Mouse (Mus musculus) embryonic facial prominence, embryonic 12.5 days (tissue): ENCODE results near the gene Pou4f1. TPM values are rescaled to one million over a fixed set of nuclear protein-coding genes. Genes with fewer than 3 reads are reported as not detected.

Experiments
- ATAC-seq: fragments of 200-750 bp; cut with Nextera tagmentation; 2 replicates; pipeline ENCODE4 v1.8.0; 2017; ENCODE audit not compliant: insufficient number of reproducible peaks, insufficient read depth, low FRiP score, low TSS enrichment
- H3K27ac ChIP-seq: fragments of 300-500 bp; sonication (generic); 2 replicates; pipeline ENCODE4 v1.5.1; 2016; ENCODE audit warnings: mild to moderate bottlenecking
- H3K27me3 ChIP-seq: fragments of 300-500 bp; sonication (generic); 2 replicates; pipeline ENCODE4 v1.6.1; 2016; ENCODE audit warnings: mild to moderate bottlenecking, moderate library complexity
- H3K36me3 ChIP-seq: fragments of 300-500 bp; sonication (generic); 2 replicates; pipeline ENCODE4 v1.6.1; 2016; ENCODE audit warnings: mild to moderate bottlenecking
- H3K4me1 ChIP-seq: fragments of 300-500 bp; sonication (generic); 2 replicates; pipeline ENCODE4 v1.6.1; 2016
- H3K4me2 ChIP-seq: fragments of 300-500 bp; sonication (generic); replicated peaks from 2 replicates; pipeline ENCODE4 v1.6.1; 2016; ENCODE audit warnings: mild to moderate bottlenecking, moderate library complexity
- H3K4me3 ChIP-seq: fragments of 300-500 bp; sonication (generic); 2 replicates; pipeline ENCODE4 v1.5.1; 2016; ENCODE audit warnings: mild to moderate bottlenecking
- H3K9ac ChIP-seq: fragments of 300-500 bp; sonication (generic); 2 replicates; pipeline ENCODE4 v1.6.1; 2016; ENCODE audit warnings: mild to moderate bottlenecking, moderate library complexity
- H3K9me3 ChIP-seq: fragments of 300-500 bp; sonication (generic); 2 replicates; pipeline ENCODE4 v1.6.1; 2016; ENCODE audit warnings: mild to moderate bottlenecking, moderate library complexity
- WGBS: fragments of 180-500 bp; shearing (Covaris S2); methylation state at CpG from one replicate; pipeline ENCODE4 v1.1.7; 2016; 5-methylcytosine and 5-hydroxymethylcytosine counted together
- polyA plus RNA-seq: library from polyadenylated mRNA; unstranded; fragments of >200 nt; fragmentation: Nextera tagmentation; extraction: Ambion mirVana; gene quantifications from 2 replicates; pipeline ENCODE4 v1.2.1, GENCODE M21; 2016

Pou4f1 gene
- polyA plus RNA-seq, 1 experiment from 2014 or later: 15.9 TPM

DNA sequence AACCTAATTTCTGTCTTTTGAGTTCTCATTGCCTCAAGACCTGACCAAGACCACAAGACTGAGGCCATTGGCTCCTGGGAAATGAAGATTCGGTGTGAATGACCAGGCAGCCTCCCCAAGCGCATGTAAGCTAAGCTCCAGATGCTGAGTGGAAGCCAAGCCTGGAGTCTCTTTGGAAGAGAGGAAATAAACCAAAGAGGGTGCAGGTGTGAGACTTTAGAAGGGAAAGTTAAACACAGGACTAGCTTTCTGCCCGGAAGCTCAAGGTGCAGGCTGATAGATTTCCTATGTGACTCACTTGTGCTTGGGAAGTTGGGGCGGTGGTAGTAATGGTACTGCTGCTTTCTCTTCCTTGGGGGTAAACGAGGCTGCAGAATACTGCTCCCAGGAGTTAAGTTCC, 3.0 kb downstream of the Pou4f1 start:
- ATAC-seq: no peak
- H3K9ac ChIP-seq: no peak overlapping the region
- H3K4me2 ChIP-seq: no peak overlapping the region
- H3K4me3 ChIP-seq: no peak overlapping the region
- peaks cover 23% of the 10 kb centered on the region for H3K4me1 ChIP-seq
- H3K9me3 ChIP-seq: no peaks in the 10 kb centered on the region
- no peaks in the 10 kb centered on the region for H3K36me3 ChIP-seq
- no peak overlapping the region for H3K27ac ChIP-seq
- 5% methylated on average over 5 of the region's 5 CpGs for WGBS
- peaks cover 73% of the 10 kb centered on the region for H3K27me3 ChIP-seq

DNA sequence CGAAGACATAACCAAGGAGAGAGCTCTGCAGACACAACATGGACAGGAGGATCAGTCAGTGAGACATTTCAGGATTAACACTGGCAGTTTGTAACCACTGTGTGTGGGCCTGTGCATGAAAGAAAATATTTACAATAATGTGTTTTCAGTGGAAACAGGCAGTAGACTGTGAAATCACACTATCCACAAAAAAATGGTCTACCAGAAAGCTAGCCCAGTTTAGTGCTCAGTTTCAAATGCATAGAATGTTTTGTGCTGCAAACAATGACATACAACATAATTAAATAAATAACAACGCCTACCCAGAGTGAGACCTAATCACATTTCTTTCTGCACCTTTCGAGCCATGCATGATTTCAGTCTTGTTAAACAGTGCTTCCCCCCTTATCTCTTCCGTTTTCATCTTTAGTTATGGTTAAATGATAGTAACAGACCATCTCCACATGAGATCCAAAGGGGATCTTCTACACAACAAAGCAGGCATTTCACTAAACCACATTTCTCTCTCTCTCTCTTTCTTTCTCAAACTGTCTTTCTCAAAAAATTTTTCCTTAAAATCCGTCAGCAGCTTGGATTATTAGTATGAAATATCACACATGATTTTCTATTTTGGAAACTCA, 4.1 kb downstream of the Pou4f1 start:
- Histone ChIP-seq H3K27me3 (peaks cover 64% of the 10 kb centered on the region), H3K9me3 (no peaks in the 10 kb centered on the region), H3K4me1 (peaks cover 23% of the 10 kb centered on the region), H3K27ac (no peak overlapping the region), H3K4me2 (no peak overlapping the region), H3K4me3 (no peak overlapping the region), H3K9ac (no peak overlapping the region), H3K36me3 (no peaks in the 10 kb centered on the region)
- WGBS: 9% methylated on average over 5 of the region's 5 CpGs
- no peak for ATAC-seq

DNA sequence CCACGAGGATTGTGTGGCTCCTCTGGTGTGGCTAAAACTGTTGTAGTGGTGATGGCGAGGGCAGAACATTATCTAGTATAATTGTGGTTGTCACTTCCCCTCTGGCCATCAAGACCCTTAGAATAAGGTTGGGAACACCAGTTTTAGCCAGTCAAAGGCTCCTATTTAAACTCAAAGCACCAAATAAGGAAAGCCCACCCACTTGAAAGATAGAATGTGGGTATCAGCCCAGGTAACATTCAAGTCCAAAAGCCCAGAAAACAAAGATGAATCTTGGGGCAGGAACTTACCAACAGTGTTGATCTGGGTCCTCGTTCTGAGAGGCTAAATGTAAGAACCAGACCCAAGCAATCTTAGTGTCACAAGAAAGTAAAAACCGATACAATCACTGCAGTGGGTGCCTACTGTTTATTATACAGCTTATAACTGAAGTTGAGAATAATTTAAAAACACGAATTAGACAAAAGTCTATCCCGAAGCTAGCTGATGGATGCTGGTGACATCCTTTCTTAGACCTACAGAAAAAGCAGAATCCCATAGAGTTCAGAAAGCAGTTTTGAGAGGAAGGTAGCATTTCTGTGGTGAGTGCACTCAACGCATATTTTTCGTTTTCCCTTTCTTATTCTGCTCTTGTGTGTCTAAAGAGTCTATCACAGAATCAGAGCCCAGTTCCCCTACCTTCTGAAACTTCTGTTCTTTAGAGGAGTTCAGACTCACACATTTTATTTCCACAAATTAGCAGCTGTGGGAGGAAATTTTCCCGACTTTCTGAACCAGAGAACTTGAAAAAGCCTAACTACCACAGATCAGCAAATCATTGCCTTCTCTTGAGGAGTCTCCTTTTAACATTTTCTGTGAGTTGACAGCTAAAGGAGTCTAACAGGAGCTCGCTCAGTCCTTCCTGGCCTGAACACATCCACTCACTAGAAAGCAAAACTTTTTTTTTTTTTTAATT, 6.2 kb downstream of the Pou4f1 start:
- peaks cover 13% of the 10 kb centered on the region for H3K4me1 ChIP-seq
- H3K27ac ChIP-seq: no peak overlapping the region
- 2% methylated on average over 10 of the region's 10 CpGs for WGBS
- H3K9me3 ChIP-seq: no peaks in the 10 kb centered on the region
- H3K4me3 ChIP-seq: no peak overlapping the region
- no peak for ATAC-seq
- H3K36me3 ChIP-seq: no peaks in the 10 kb centered on the region
- peaks cover 57% of the 10 kb centered on the region for H3K27me3 ChIP-seq
- no peak overlapping the region for H3K4me2 ChIP-seq
- H3K9ac ChIP-seq: no peak overlapping the region

DNA sequence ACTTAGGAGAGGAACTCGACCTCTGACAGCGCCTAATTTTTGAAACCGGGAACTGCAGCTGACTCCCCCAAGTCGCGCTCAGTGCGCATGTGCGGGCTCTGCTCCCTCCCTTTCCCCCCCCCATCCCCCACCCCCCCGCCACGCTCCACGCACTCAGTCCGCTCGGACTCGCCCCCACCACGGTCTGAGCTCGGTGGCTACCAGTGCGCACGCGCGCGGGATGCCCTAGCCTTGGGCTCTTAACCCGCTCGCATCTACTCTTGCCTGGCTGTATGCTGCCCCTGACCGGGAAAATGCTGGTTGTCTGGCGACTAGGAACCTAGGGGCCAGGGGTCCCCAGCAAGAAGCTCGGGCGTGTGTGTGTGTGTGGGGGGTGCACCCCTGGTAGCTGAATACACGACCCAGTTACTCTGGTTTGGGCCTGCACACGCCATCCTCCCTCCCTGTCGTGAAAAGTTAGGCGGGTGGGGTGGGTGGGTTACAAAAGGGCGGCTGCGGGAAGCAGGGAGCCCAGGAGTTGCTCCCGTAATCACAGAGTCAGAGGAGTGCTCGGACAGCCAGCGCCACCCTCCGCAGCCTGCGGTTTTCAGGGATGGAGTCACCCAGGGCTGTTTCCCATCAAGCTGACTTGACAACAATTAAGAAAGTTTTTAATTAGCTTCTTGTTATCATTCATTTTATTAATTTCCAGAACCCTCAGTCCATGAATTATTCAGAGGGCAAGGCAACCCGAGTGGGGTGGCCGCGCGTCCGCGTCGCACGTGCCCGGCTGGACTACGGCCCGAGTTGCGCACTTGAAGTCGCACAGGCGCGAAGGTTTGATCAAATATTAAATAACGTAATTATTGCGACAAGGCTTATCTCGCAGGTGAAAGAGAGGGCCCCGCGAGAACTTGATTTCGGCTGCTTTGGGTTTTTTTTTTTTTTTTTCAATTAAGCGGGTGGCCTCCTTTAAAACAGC, 7.2 kb downstream of the Pou4f1 start:
- H3K27me3 ChIP-seq: peaks cover 54% of the 10 kb centered on the region

DNA sequence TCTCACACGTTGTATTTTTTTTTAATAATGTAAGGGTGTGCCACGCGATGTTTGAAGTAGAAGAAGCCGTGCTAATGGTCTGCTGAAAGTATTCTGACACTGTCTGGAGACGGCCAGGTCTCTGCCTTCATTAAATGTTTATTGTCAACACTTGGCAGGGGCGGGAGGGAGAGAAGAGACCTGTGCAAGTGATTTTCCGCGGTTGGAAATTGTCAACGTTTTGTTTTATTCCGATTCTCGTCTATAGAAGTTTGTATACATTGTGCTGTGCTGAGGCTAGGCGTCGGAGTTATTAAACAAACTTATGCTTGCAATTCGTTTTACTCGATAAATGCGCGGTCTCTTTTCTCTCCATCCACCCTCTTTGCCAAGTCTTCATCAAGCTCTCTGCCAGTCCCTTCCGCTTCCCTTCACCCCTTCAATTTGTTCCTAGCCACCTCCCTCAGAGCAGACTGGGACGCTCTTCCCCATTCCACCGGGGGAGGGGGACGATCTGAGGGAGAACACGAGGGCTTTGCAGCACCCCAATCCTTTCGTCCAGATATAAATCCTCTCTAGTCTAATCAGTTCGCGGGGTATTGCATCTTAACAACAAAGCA, 8.2 kb downstream of the Pou4f1 start:
- ATAC-seq: no peak
- 0% methylated on average over 25 of the region's 25 CpGs for WGBS
- Histone ChIP-seq H3K9me3 (no peaks in the 10 kb centered on the region), H3K4me2 (no peak overlapping the region), H3K36me3 (no peaks in the 10 kb centered on the region), H3K27me3 (peaks cover 48% of the 10 kb centered on the region), H3K27ac (no peak overlapping the region), H3K4me3 (no peak overlapping the region), H3K4me1 (peaks cover 8% of the 10 kb centered on the region), H3K9ac (no peak overlapping the region)

More for the DNA sequence above, 7.2 kb downstream of the Pou4f1 start:
- under 1% methylated on average over 58 of the region's 59 CpGs for WGBS
- ATAC-seq: peak; percentile 83
- Histone ChIP-seq H3K4me1 (peaks cover 10% of the 10 kb centered on the region), H3K4me2 (peak overlapping the region; percentile 48), H3K9ac (no peak overlapping the region), H3K4me3 (peak overlapping the region; percentile 28), H3K36me3 (no peaks in the 10 kb centered on the region), H3K27ac (no peak overlapping the region), H3K9me3 (no peaks in the 10 kb centered on the region)

DNA sequence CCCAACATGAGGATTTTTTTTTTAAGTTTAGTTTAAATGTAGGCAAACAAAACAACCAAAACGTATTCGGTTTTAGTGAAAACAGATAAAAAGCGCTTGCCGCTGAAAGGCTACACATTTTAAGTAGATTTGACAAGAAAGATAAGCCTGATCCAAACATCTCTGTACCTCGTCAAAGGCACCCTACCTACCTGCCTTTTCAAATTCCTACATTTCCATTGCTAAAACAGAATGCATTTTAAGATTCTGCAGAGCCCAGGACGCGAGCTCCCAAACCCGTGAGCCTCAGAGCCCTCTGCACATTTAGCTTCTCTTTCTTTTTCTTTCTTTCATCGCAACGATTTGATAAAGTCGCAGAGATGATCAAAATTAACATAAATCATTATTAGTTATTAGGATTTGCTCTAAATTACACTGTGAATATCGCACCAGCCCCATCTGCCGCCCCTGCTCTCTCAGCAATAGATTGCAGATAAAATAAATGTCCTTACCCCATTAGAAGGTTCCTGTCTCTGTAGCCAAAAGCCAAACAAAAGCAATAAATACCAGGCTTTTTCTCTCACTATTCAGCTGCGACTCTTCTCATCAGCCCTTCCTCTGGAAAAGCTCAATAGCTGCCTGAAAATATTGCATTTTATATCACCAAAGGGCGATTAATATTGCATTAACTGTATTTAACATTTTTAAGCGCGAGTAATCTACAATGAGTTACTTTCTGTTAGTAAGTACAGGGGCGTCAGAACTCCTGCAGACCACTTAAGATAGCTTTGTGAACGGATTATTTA, 8.9 kb downstream of the Pou4f1 start:
- WGBS: 1% methylated on average over 19 of the region's 19 CpGs
- Histone ChIP-seq H3K4me2 (no peak overlapping the region), H3K27me3 (peaks cover 47% of the 10 kb centered on the region), H3K4me1 (peaks cover 8% of the 10 kb centered on the region), H3K27ac (no peak overlapping the region), H3K36me3 (no peaks in the 10 kb centered on the region), H3K4me3 (no peak overlapping the region), H3K9ac (no peak overlapping the region), H3K9me3 (no peaks in the 10 kb centered on the region)
- no peak for ATAC-seq

DNA sequence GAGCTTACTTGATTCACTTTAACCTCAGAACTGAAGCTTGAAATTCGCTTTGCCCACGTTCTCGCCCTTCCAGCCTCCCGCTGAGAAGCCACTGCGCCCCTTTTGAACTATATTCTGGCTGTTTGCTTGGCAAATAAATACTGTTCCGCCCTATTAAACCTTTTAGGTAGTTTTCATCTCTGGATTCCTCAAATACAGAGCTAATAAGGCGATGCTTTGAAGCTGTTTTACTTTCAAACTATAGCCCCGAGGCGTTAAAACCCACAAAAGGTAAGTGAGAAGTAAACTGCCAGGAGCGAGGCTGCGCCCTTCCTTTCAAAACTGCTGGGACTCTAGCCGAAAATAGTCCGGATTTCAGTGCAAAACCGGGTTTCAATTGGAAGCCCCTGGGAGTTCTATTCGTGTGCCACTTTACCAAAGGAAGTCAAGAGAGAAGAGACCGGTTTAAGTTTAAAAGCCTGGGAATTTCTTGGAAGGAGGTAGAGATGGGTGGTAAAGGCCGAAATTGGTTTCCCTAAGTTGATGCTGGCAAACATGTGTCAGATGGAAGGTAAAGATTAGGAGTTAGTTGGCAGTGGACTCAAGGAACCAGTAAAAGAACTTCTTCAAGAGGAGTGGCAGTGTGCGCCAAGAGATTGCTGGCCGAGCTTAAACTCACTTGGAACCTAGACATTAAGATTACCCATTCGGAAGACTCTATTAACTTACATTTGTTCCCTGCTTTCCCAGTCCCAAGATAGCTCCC, 9.7 kb downstream of the Pou4f1 start:
- peaks cover 8% of the 10 kb centered on the region for H3K4me1 ChIP-seq
- no peak overlapping the region for H3K4me3 ChIP-seq
- H3K4me2 ChIP-seq: no peak overlapping the region
- no peaks in the 10 kb centered on the region for H3K9me3 ChIP-seq
- peaks cover 39% of the 10 kb centered on the region for H3K27me3 ChIP-seq
- H3K36me3 ChIP-seq: no peaks in the 10 kb centered on the region
- no peak for ATAC-seq
- WGBS: under 1% methylated on average over 20 of the region's 20 CpGs
- H3K27ac ChIP-seq: no peak overlapping the region
- no peak overlapping the region for H3K9ac ChIP-seq

DNA sequence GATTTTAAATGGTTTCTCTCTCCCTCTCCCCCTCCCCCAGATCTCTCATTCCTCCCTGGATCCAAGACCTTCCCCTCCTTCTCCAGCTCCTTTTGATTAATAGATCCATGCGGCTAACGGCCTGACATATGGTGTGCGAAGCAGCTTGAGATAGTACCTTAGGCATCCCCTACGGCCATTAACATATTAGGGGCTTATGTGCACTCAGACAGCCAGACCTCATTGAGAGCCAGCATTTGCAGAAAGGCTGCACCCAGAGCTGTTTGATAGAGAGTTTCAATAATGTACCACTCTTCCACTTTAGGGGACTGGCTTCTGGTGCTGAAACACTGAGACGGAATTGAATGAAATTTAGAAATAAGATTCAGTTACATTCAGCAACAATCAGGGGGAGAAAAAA, 10.8 kb downstream of the Pou4f1 start:
- Histone ChIP-seq H3K4me1 (peaks cover 8% of the 10 kb centered on the region), H3K36me3 (no peaks in the 10 kb centered on the region), H3K4me2 (no peak overlapping the region), H3K9ac (no peak overlapping the region), H3K27ac (no peak overlapping the region), H3K9me3 (no peaks in the 10 kb centered on the region), H3K4me3 (no peak overlapping the region), H3K27me3 (peaks cover 42% of the 10 kb centered on the region)
- ATAC-seq: no peak
- WGBS: 0% methylated on average over 5 of the region's 5 CpGs

DNA sequence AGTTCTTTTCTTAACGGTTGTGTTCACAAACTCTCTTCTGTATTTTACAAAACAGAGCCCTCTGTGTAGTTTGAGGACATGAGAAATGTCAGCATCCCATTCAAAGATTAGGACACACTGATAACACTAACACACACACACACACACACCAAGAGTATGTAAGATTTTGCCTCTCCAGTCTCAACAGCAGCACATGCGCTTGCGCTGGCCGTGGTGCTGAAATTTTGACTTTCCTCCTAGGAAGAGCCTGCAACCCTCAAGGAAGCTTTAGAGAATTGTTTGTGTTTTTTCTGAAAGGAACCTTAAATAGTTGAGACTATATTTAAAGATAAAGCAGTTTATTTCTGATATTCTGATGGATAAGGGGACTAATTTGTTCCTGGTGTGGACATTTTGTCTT, 14.0 kb downstream of the Pou4f1 start:
- Histone ChIP-seq H3K4me3 (no peak overlapping the region), H3K9ac (no peak overlapping the region), H3K4me1 (no peaks in the 10 kb centered on the region), H3K27me3 (peaks cover 30% of the 10 kb centered on the region), H3K4me2 (no peak overlapping the region), H3K27ac (no peak overlapping the region), H3K36me3 (no peaks in the 10 kb centered on the region), H3K9me3 (no peaks in the 10 kb centered on the region)
- ATAC-seq: no peak
- WGBS: 10% methylated on average over 4 of the region's 4 CpGs

DNA sequence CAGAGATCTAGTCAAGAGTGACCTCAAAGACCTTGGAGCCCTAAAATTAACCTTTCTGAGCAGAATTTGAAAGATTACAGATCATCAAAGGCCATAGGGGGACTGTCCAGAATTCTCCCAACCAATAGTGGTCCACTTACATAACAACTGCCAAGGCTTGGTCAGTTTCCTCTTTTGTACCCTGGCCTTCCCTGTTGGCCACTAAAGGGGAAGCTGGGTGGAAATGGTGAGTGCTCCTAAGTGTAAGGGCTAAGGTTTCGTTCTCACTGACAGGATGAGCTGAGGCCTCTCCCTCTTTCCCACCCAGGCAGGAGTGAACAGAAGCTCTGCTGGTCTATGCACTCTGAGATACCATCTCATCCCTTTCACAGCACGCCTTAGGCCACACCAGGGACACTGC, 33.5 kb downstream of the Pou4f1 start:
- Histone ChIP-seq H3K9ac (no peak overlapping the region), H3K4me2 (no peak overlapping the region), H3K36me3 (no peaks in the 10 kb centered on the region), H3K27ac (no peak overlapping the region), H3K4me3 (no peak overlapping the region), H3K9me3 (no peaks in the 10 kb centered on the region), H3K4me1 (no peaks in the 10 kb centered on the region), H3K27me3 (no peaks in the 10 kb centered on the region)
- ATAC-seq: no peak
- WGBS: 56% methylated on average over 2 of the region's 2 CpGs
